Mouse (Mus musculus) left cerebral cortex, adult 9 months (tissue): ENCODE data around the gene Rnf220.

ENCODE experiments used
- DNase-seq, 2 experiments: peaks; one replicate each; pipeline ENCODE4 v3.0.0; 2022; ENCODE audit warnings: low spot score in 2 of 2

Rnf220 gene

GRCm38 (mm10) chr4:117436995-117437660 is 59.7 kb downstream of the Rnf220 start:
- no peak for DNase-seq

- no peak for DNase-seq
These were observed 62.5 kb downstream of the Rnf220 start for GRCm38 (mm10) chr4:117434336-117434735.

- DNase-seq = no peak
These were observed 67.2 kb downstream of the Rnf220 start for GRCm38 (mm10) chr4:117429604-117430003.

GRCm38 (mm10) chr4:117427540-117427939 is 69.3 kb downstream of the Rnf220 start:
- DNase-seq = no peak

GRCm38 (mm10) chr4:117421077-117421476 is 75.8 kb downstream of the Rnf220 start:
- no peak for DNase-seq

- no peak for DNase-seq
These were observed 80.0 kb downstream of the Rnf220 start for GRCm38 (mm10) chr4:117416827-117417226.

GRCm38 (mm10) chr4:117410049-117410410 is 86.8 kb downstream of the Rnf220 start:
- no peak for DNase-seq

GRCm38 (mm10) chr4:117409144-117410048 is 87.5 kb downstream of the Rnf220 start:
- peak in 1 of 2 experiments; percentile 65 for DNase-seq

- no peak for DNase-seq
These were observed 88.9 kb downstream of the Rnf220 start for GRCm38 (mm10) chr4:117407945-117408344.

- DNase-seq = no peak
These were observed 90.9 kb downstream of the Rnf220 start for GRCm38 (mm10) chr4:117405999-117406398.

GRCm38 (mm10) chr4:117405211-117405610 is 91.6 kb downstream of the Rnf220 start:
- DNase-seq = no peak

GRCm38 (mm10) chr4:117403411-117403810 is 93.4 kb downstream of the Rnf220 start:
- DNase-seq = no peak

- no peak for DNase-seq
These were observed 99.7 kb downstream of the Rnf220 start for GRCm38 (mm10) chr4:117397128-117397527.

GRCm38 (mm10) chr4:117393027-117393426 is 103.8 kb downstream of the Rnf220 start:
- no peak for DNase-seq

GRCm38 (mm10) chr4:117392391-117392790 is 104.5 kb downstream of the Rnf220 start:
- no peak for DNase-seq

- no peak for DNase-seq
These were observed 104.9 kb downstream of the Rnf220 start for GRCm38 (mm10) chr4:117391966-117392365.

GRCm38 (mm10) chr4:117390850-117391795 is 105.7 kb downstream of the Rnf220 start:
- no peak for DNase-seq

GRCm38 (mm10) chr4:117389264-117390054 is 107.4 kb downstream of the Rnf220 start:
- DNase-seq = no peak

GRCm38 (mm10) chr4:117385247-117385646 is 111.6 kb downstream of the Rnf220 start:
- DNase-seq = no peak

GRCm38 (mm10) chr4:117381846-117382245 is 115.0 kb downstream of the Rnf220 start:
- no peak for DNase-seq

GRCm38 (mm10) chr4:117380558-117380935 is 116.3 kb downstream of the Rnf220 start:
- DNase-seq = no peak
